Mouse (Mus musculus) erythroblast, embryonic 14.5 days (primary cell): ENCODE measurements around the gene Acvrl1.

Source experiments
- GATA1 ChIP-seq: IDR thresholded peaks from 2 replicates; pipeline ENCODE4 v1.6.1; 2012; ENCODE audit warnings: low read length, inconsistent platforms, mixed read lengths
- TAL1 ChIP-seq: IDR thresholded peaks from 3 replicates; pipeline ENCODE4 v1.6.1; 2012; ENCODE audit warnings: low read length, inconsistent platforms, mixed read lengths

DNA sequence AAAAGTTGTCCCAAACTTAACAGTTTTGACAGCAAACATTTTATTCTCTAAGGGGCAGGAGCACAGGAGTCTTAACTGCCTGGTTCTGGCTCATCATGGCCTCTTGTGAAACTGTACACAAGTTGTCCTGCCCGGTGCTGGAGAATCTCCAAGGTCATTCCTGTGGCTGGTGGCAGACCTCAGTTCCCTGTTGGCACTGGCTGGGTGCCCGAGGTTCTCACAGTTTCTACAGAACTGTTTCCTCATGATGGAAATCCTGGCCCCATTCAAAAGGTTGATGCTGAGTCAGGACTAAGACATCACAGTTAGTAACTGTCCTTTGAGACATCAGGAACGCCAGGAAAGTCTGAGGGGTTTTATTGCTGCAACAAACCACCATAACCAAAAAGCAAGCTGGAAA is 41.4 kb upstream of the Acvrl1 start:
- TF ChIP-seq GATA1 (no peak), TAL1 (no peak)
